Mouse (Mus musculus) ES-E14 (cell line): ENCODE measurements around the gene Pprc1. TPM values are rescaled to one million over a fixed set of nuclear protein-coding genes. Genes with fewer than 3 reads are reported as not detected.

ENCODE experiments used
- DNase-seq: peaks from one replicate; pipeline ENCODE4 v3.0.0-alpha.2; 2013; ENCODE audit warnings: low read depth, low spot score
- H3K27ac ChIP-seq: 2 replicates; pipeline ENCODE4 v1.5.1; 2012; ENCODE audit warnings: low read depth, mild to moderate bottlenecking, low read length, moderate library complexity, mixed read lengths; ENCODE audit not compliant: poor library complexity, insufficient read depth, severe bottlenecking
- H3K36me3 ChIP-seq: 2 replicates; pipeline ENCODE4 v1.6.1; 2012; ENCODE audit warnings: mild to moderate bottlenecking, low read length, moderate library complexity, mixed read lengths; ENCODE audit not compliant: control insufficient read depth, poor library complexity, insufficient read depth, severe bottlenecking
- H3K4me1 ChIP-seq, 2 experiments: fragments of 150-350 bp in 1 of 2; sonication (generic) in 1 of 2; 2 replicates each; pipeline ENCODE4 v1.6.1; 2012; ENCODE audit warnings: low read length in 2 of 2, mild to moderate bottlenecking in 1 of 2, mixed read lengths in 1 of 2; ENCODE audit not compliant: control insufficient read depth in 2 of 2, insufficient read depth in 2 of 2, poor library complexity in 1 of 2
- H3K4me3 ChIP-seq, 2 experiments: fragments of 150-350 bp in 1 of 2; sonication (generic) in 1 of 2; 2 replicates each; pipeline ENCODE4 v1.5.1; 2012; ENCODE audit warnings: low read length in 2 of 2, low read depth in 1 of 2, mild to moderate bottlenecking in 1 of 2, mixed read lengths in 1 of 2; ENCODE audit not compliant: insufficient read depth in 1 of 2, poor library complexity in 1 of 2, severe bottlenecking in 1 of 2
- H3K9ac ChIP-seq: 2 replicates; pipeline ENCODE4 v1.6.1; 2012; ENCODE audit warnings: low read depth, mild to moderate bottlenecking, low read length, mixed read lengths; ENCODE audit not compliant: poor library complexity, insufficient read depth, severe bottlenecking
- H3K9me3 ChIP-seq: fragments of 150-350 bp; sonication (generic); 2 replicates; pipeline ENCODE4 v1.6.1; 2012; ENCODE audit warnings: low read depth, mild to moderate bottlenecking, low read length; ENCODE audit not compliant: control insufficient read depth, insufficient read depth
- CHD2 ChIP-seq: IDR thresholded peaks from 2 replicates; pipeline ENCODE4 v1.6.1; 2014; ENCODE audit warnings: mild to moderate bottlenecking, low read depth, low read length, inconsistent platforms
- HCFC1 ChIP-seq: IDR thresholded peaks from 2 replicates; pipeline ENCODE4 v1.6.1; 2012; ENCODE audit warnings: low read length, inconsistent platforms, borderline replicate concordance; ENCODE audit not compliant: insufficient read depth
- MAFK ChIP-seq: IDR thresholded peaks from 2 replicates; pipeline ENCODE4 v1.6.1; 2014; ENCODE audit warnings: mild to moderate bottlenecking, low read depth, low read length, inconsistent platforms; ENCODE audit not compliant: insufficient read depth
- ZC3H11A ChIP-seq: IDR thresholded peaks from 2 replicates; pipeline ENCODE4 v1.6.1; 2012; ENCODE audit warnings: low read depth, mild to moderate bottlenecking, inconsistent platforms, low read length, borderline replicate concordance
- ZNF384 ChIP-seq: IDR thresholded peaks from 2 replicates; pipeline ENCODE4 v1.6.1; 2012; ENCODE audit warnings: low read depth, low read length, inconsistent platforms
- in situ Hi-C, 2 experiments: fragments of 600-800 bp; cut with MboI; formaldehyde crosslinking; loops; one replicate each; pipeline ENCODE4 v1.15.1; 2025; ENCODE audit warnings: low sequenced_read_pairs in 2 of 2, inconsistent platforms in 1 of 2; ENCODE audit not compliant: unreplicated experiment in 2 of 2
- total RNA-seq: library from RNA; depleted of rRNA; stranded (reverse); fragments of 300-350 nt; gene quantifications from 2 replicates; pipeline ENCODE4 v1.2.3, GENCODE M21; 2012

The Pprc1 gene
- total RNA-seq, 1 experiment, result 68.4 TPM

- H3K27ac ChIP-seq, result no peak overlapping the region
- TF ChIP-seq ZC3H11A (no peak), ZNF384 (no peak), CHD2 (no peak), MAFK (no peak)
- no peak for DNase-seq
- H3K4me3 ChIP-seq, result no peak overlapping the region
- H3K4me1 ChIP-seq, result peaks cover 0 to 2% of the 10 kb centered on the region in 2 experiments; a peak in 1 of 4 replicates
- no peaks in the 10 kb centered on the region for H3K9me3 ChIP-seq
- in situ Hi-C loops, result no loop called here
- no peak overlapping the region for H3K9ac ChIP-seq
- H3K36me3 ChIP-seq, result no peaks in the 10 kb centered on the region
Measured at GRCm38 (mm10) chr19:45999378-45999777, 45.3 kb upstream of the Pprc1 start.

DNA sequence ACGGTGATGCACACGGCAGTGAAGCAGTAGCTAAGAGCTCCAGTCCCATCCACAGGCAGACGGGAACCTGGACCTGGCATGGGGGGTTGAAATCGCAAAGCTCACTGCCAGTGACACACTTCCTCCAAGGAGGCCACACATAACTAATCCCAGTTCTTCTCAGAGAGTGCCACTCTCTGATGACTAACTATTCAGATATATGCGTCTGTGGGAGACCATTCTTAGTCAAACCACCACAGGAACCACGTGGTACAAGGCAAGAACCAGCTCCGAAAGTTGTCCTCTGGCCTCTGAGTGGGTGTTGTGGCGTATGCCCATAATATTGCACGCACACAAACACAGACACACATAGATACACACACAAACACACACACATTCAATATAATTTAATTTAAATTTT, 42.4 kb upstream of the Pprc1 start:
- no peak for DNase-seq
- Histone ChIP-seq H3K4me1 (peaks cover 0 to 2% of the 10 kb centered on the region in 2 experiments; a peak in 1 of 4 replicates), H3K9ac (no peak overlapping the region), H3K9me3 (no peaks in the 10 kb centered on the region), H3K36me3 (no peaks in the 10 kb centered on the region), H3K4me3 (no peak overlapping the region), H3K27ac (no peak overlapping the region)
- in situ Hi-C loops, result no loop called here
- TF ChIP-seq CHD2 (no peak), ZC3H11A (no peak), HCFC1 (no peak), ZNF384 (no peak), MAFK (no peak)

DNA sequence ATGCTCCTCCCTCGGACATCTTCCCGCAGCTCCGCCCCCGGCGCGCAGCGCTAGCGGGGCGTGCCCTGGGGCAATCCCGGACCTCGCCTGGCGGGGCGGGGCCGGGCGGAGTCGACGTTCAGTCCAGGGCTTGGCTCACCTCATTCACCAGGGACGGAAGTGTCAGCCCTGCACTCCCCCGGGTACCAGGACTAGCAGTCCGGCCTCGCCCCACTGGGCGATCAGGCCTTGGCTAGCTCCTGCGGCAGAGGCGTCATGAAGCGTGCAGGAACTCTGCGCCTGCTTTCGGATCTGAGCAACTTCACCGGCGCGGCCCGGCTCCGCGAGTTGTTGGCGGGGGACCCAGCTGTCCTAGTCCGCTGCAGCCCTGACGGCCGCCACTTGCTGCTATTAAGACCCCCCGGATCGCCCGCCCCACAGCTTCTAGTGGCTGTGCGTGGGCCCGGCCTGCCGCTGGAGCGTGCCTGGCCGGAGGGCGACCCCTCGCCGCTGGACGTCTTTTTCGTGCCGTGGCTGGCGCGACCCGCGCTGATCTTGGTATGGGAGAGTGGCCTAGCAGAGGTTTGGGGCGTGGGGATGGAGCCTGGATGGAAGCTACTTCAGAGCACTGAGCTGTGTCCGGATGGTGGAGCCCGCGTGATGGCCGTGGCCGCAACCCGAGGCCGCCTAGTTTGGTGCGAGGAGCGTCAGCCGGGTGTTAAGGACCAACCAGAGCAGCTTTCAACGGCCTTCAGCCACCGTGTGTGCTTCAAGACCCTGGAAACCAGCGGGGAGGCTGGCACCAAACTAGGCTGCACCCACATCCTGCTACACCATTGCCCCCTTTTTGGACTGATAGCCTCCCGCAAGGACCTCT, 41.1 kb upstream of the Pprc1 start, which contains the start of gene Hps6:
Gene Hps6 (plus strand): TSS at position 138 of the 856 bp plus-strand sequence.
- peak within 1 kb of the TSS; percentile 65 for H3K9ac ChIP-seq
- H3K9me3 ChIP-seq, result no peaks in the 10 kb centered on the region
- in situ Hi-C loops, result no loop called here
- TF ChIP-seq CHD2, result no peak
- TF ChIP-seq ZNF384, result no peak
- no peak for TF ChIP-seq MAFK
- TF ChIP-seq HCFC1, result no peak
- no peak for TF ChIP-seq ZC3H11A
- no peaks in the 10 kb centered on the region for H3K36me3 ChIP-seq
- DNase-seq, result peak; percentile 77
- H3K4me3 ChIP-seq, result peak within 1 kb of the TSS; percentile 76 to 83
- H3K4me1 ChIP-seq, result peaks cover 0 to 2% of the 10 kb centered on the region in 2 experiments; a peak in 1 of 4 replicates
- H3K27ac ChIP-seq, result no peak within 1 kb of the TSS

GRCm38 (mm10) chr19:46004814-46005466, 39.7 kb upstream of the Pprc1 start:
- no peak for TF ChIP-seq MAFK
- TF ChIP-seq CHD2, result no peak
- no peak for TF ChIP-seq ZNF384
- no peak for TF ChIP-seq HCFC1
- TF ChIP-seq ZC3H11A, result no peak
- H3K4me1 ChIP-seq, result peaks cover 0 to 2% of the 10 kb centered on the region in 2 experiments; a peak in 1 of 4 replicates
- peak overlapping the region; percentile 38 to 46; a peak in 2 of 4 replicates for H3K4me3 ChIP-seq
- in situ Hi-C loops, result no loop called here
- H3K27ac ChIP-seq, result no peak overlapping the region
- no peaks in the 10 kb centered on the region for H3K36me3 ChIP-seq
- DNase-seq, result no peak
- H3K9me3 ChIP-seq, result no peaks in the 10 kb centered on the region
- H3K9ac ChIP-seq, result no peak overlapping the region
